Mouse (Mus musculus) MN1 (cell line): ENCODE results near the gene Igfbp3.

ENCODE experiments used
- DNase-seq: peaks from one replicate; pipeline ENCODE4 v3.0.0-alpha.2; 2016; ENCODE audit warnings: low spot score

Igfbp3 gene

GRCm38 (mm10) chr11:7161502-7162174, 52.1 kb downstream of the Igfbp3 start:
- DNase-seq: no peak

GRCm38 (mm10) chr11:7160637-7161101, 53.1 kb downstream of the Igfbp3 start:
- no peak for DNase-seq

- DNase-seq: no peak
These were observed 53.6 kb downstream of the Igfbp3 start for GRCm38 (mm10) chr11:7160146-7160545.

GRCm38 (mm10) chr11:7158196-7158595, 55.5 kb downstream of the Igfbp3 start:
- DNase-seq: no peak

GRCm38 (mm10) chr11:7156427-7156826, 57.3 kb downstream of the Igfbp3 start:
- no peak for DNase-seq
